Comparison of ENCODE assay signal across 22 mouse cellular contexts in genomic region chr16:76540964-76541363, GRCm38 (mm10).
DNase-seq lines count a peak whose midpoint lies in the region; ATAC-seq and TF ChIP-seq lines count a peak whose summit lies in the region.
"Had no signal": no experiment of that assay in that cellular context is flagged by ENCODE, and none has a peak within 500 bp of the region (broad histone marks: within the 10 kb centered on the region; RNA-seq: fewer than 3 reads in every experiment).

No protein-coding gene starts in this region.

- no peaks in the 10 kb centered on the region for H3K79me2 ChIP-seq in liver, adult 2 months (ENCODE audit: control insufficient read depth, insufficient read depth, low read length)

- no peak for TF ChIP-seq CTCF in liver, adult 2 months (IDR thresholded peaks at IDR 0.05; ENCODE audit: low read depth, low read length)
- no peak for TF ChIP-seq CTCF in intestine, postnatal 0 days (IDR thresholded peaks at IDR 0.05; ENCODE audit: low read depth)

- no peak overlapping the region for H3K9ac ChIP-seq in liver, adult 2 months (ENCODE audit: low read depth, low read length)
- H3K9ac ChIP-seq in liver, embryonic 12.5 days = no peak overlapping the region
- no peak overlapping the region for H3K9ac ChIP-seq in intestine, postnatal 0 days (ENCODE audit: low read depth, low read length)
- H3K9ac ChIP-seq: embryonic facial prominence, embryonic 12.5 days; kidney, embryonic 15.5 days; liver, embryonic 15.5 days; stomach, embryonic 15.5 days had no signal

- ATAC-seq in liver, embryonic 12.5 days = no peak
- ATAC-seq in intestine, postnatal 0 days = peak; percentile 51
- ATAC-seq: hindbrain, postnatal 0 days had no signal

- no peaks in the 10 kb centered on the region for H3K36me3 ChIP-seq in liver, adult 2 months (ENCODE audit: control insufficient read depth, insufficient read depth, low read length)
- H3K36me3 ChIP-seq in liver, embryonic 12.5 days = no peaks in the 10 kb centered on the region
- H3K36me3 ChIP-seq in intestine, postnatal 0 days (ENCODE audit: control insufficient read depth, insufficient read depth) = no peaks in the 10 kb centered on the region
- H3K36me3 ChIP-seq: embryonic facial prominence, embryonic 12.5 days; kidney, embryonic 15.5 days; liver, embryonic 15.5 days; stomach, embryonic 15.5 days had no signal

- H3K4me3 ChIP-seq in liver, adult 2 months (ENCODE audit: insufficient read depth, low read depth, low read length) = no peak overlapping the region
- H3K4me3 ChIP-seq in liver, embryonic 12.5 days = no peak overlapping the region
- H3K4me3 ChIP-seq in intestine, postnatal 0 days (ENCODE audit: low read depth, low read length) = no peak overlapping the region
- H3K4me3 ChIP-seq: embryonic facial prominence, embryonic 12.5 days; kidney, embryonic 15.5 days; liver, embryonic 15.5 days; stomach, embryonic 15.5 days had no signal

- TF ChIP-seq POLR2A in liver, adult 2 months (IDR thresholded peaks at IDR 0.05; ENCODE audit: extremely low read depth, insufficient read depth, low read length) = no peak

- no peak overlapping the region for H3K27ac ChIP-seq in liver, adult 2 months (replicated peaks; ENCODE audit: insufficient read depth, low read depth, low read length)
- H3K27ac ChIP-seq in liver, embryonic 12.5 days = no peak overlapping the region
- H3K27ac ChIP-seq in intestine, postnatal 0 days (ENCODE audit: low read depth, low read length) = no peak overlapping the region
- H3K27ac ChIP-seq: embryonic facial prominence, embryonic 12.5 days; hindbrain, postnatal 0 days; kidney, embryonic 15.5 days; liver, embryonic 15.5 days; macrophage; stomach, embryonic 15.5 days had no signal

- WGBS in liver, adult 2 months = 59% methylated on average over 5 of the region's 5 CpGs
- 60% methylated on average over 5 of the region's 5 CpGs for WGBS in liver, embryonic 12.5 days (ENCODE audit: insufficient replicate concordance)
- WGBS in intestine, postnatal 0 days = 36% methylated on average over 5 of the region's 5 CpGs

- no peak overlapping the region for H3K4me2 ChIP-seq in liver, embryonic 12.5 days
- H3K4me2 ChIP-seq in intestine, postnatal 0 days (replicated peaks; ENCODE audit: low read depth) = no peak overlapping the region
- H3K4me2 ChIP-seq: embryonic facial prominence, embryonic 12.5 days; heart, embryonic 11.5 days; kidney, embryonic 15.5 days; liver, embryonic 15.5 days; stomach, embryonic 15.5 days had no signal

- peaks cover 5% of the 10 kb centered on the region; the same call in 1 of the 2 replicates for H3K4me1 ChIP-seq in liver, adult 2 months (ENCODE audit: control insufficient read depth, insufficient read depth, low read length)
- 0 out of 2 replicates have a peak, but pooled peaks cover 6% of the 10 kb centered on the region for H3K4me1 ChIP-seq in liver, embryonic 12.5 days
- H3K4me1 ChIP-seq in intestine, postnatal 0 days (replicated peaks; ENCODE audit: control insufficient read depth, insufficient read depth, low read length) = no peaks in the 10 kb centered on the region; the same call in none of the 2 replicates
- H3K4me1 ChIP-seq: stomach, embryonic 15.5 days had no signal

- H3K9me3 ChIP-seq in liver, embryonic 12.5 days (replicated peaks) = no peaks in the 10 kb centered on the region
- no peaks in the 10 kb centered on the region for H3K9me3 ChIP-seq in intestine, postnatal 0 days (ENCODE audit: control insufficient read depth)
- H3K9me3 ChIP-seq: embryonic facial prominence, embryonic 12.5 days; kidney, embryonic 15.5 days; liver, embryonic 15.5 days; stomach, embryonic 15.5 days had no signal

- DNase-seq in liver, adult 2 months (ENCODE audit: extremely low read depth, low read depth, low spot score) = peak; percentile 36
- peak; percentile 46 for DNase-seq in 3T3-L1 (ENCODE audit: low read depth, low spot score)
- DNase-seq in 416B (ENCODE audit: low read depth) = peak; percentile 53
- no peak for DNase-seq in adrenal gland, postnatal 4 days (ENCODE audit: low spot score in 2 of 2)
- DNase-seq in left cerebral cortex, adult 18-20 months (ENCODE audit: low spot score in 2 of 2) = no peak
- DNase-seq: adrenal gland, postnatal 36 days; cerebellum, adult 11 months; cerebellum, postnatal 10 days; heart, postnatal 10 days; kidney, postnatal 36 days; right cerebral cortex, postnatal 4 days; thymus, adult 2 months; thymus, postnatal 4 days had no signal

- H3K27me3 ChIP-seq in liver, adult 2 months (ENCODE audit: control insufficient read depth, insufficient read depth, low read length) = no peaks in the 10 kb centered on the region
- H3K27me3 ChIP-seq in liver, embryonic 12.5 days (replicated peaks) = no peaks in the 10 kb centered on the region
- no peaks in the 10 kb centered on the region for H3K27me3 ChIP-seq in intestine, postnatal 0 days (replicated peaks; ENCODE audit: control insufficient read depth, insufficient read depth, low read length)
- H3K27me3 ChIP-seq: embryonic facial prominence, embryonic 12.5 days; kidney, embryonic 15.5 days; liver, embryonic 15.5 days; stomach, embryonic 15.5 days had no signal

Comparison
In these comparisons a context has a peak if more than half of its experiments do, and no peak if none do; other contexts are left out.
1. DNase-seq: peak in liver, adult 2 months (single experiment), 3T3-L1 (single experiment) and 416B (single experiment); none in adrenal gland, postnatal 4 days (0 of 2) and left cerebral cortex, adult 18-20 months (0 of 2).